Mouse (Mus musculus) heart, embryonic 13.5 days (tissue): Measurements from ENCODE around the gene Pip5k1a. TPM values are rescaled to one million over a fixed set of nuclear protein-coding genes. Genes with fewer than 3 reads are reported as not detected.
"Not testable (repeated sequence)": the region's sequence is repeated elsewhere in the genome, so short reads cannot be mapped to it uniquely, and the experiment has no call there.

ENCODE experiments used
- ATAC-seq: fragments of 200-750 bp; cut with Nextera tagmentation; 2 replicates; pipeline ENCODE4 v1.8.0; 2017; ENCODE audit warnings: moderate TSS enrichment; ENCODE audit not compliant: insufficient number of reproducible peaks, low FRiP score, low TSS enrichment; ENCODE audit errors: extremely low read depth
- H3K27ac ChIP-seq: fragments of 300-500 bp; sonication (generic); replicated peaks from 2 replicates; pipeline ENCODE4 v1.5.1; 2015; ENCODE audit warnings: moderate library complexity, mild to moderate bottlenecking, inconsistent platforms
- H3K27me3 ChIP-seq: fragments of 300-500 bp; sonication (generic); replicated peaks from 2 replicates; pipeline ENCODE4 v1.6.1; 2015; ENCODE audit warnings: mild to moderate bottlenecking, inconsistent platforms
- H3K36me3 ChIP-seq: fragments of 300-500 bp; sonication (generic); 2 replicates; pipeline ENCODE4 v1.6.1; 2015; ENCODE audit warnings: mild to moderate bottlenecking, inconsistent platforms
- H3K4me1 ChIP-seq: fragments of 300-500 bp; sonication (generic); 2 replicates; pipeline ENCODE4 v1.6.1; 2015; ENCODE audit warnings: inconsistent platforms
- H3K4me2 ChIP-seq: fragments of 300-500 bp; sonication (generic); 2 replicates; pipeline ENCODE4 v1.6.1; 2015; ENCODE audit warnings: inconsistent platforms, mild to moderate bottlenecking, moderate library complexity
- H3K4me3 ChIP-seq: fragments of 300-500 bp; sonication (generic); 2 replicates; pipeline ENCODE4 v1.5.1; 2015; ENCODE audit warnings: moderate library complexity, mild to moderate bottlenecking, inconsistent platforms
- H3K9ac ChIP-seq: fragments of 300-500 bp; sonication (generic); 2 replicates; pipeline ENCODE4 v1.6.1; 2015; ENCODE audit warnings: inconsistent platforms, mild to moderate bottlenecking, moderate library complexity
- H3K9me3 ChIP-seq: fragments of 300-500 bp; sonication (generic); 2 replicates; pipeline ENCODE4 v1.6.1; 2016; ENCODE audit warnings: inconsistent platforms
- WGBS: fragments of 180-500 bp; shearing (Covaris S2); methylation state at CpG from one replicate; pipeline ENCODE4 v1.1.7; 2015; ENCODE audit warnings: mixed read lengths; 5-methylcytosine and 5-hydroxymethylcytosine counted together
- polyA plus RNA-seq: library from polyadenylated mRNA; unstranded; fragments of >200 nt; fragmentation: Nextera tagmentation; extraction: Ambion mirVana; gene quantifications from 2 replicates; pipeline ENCODE4 v1.2.1, GENCODE M21; 2015

Gene Pip5k1a
- polyA plus RNA-seq, 1 experiment from 2014 or later, result 16.4 TPM

DNA sequence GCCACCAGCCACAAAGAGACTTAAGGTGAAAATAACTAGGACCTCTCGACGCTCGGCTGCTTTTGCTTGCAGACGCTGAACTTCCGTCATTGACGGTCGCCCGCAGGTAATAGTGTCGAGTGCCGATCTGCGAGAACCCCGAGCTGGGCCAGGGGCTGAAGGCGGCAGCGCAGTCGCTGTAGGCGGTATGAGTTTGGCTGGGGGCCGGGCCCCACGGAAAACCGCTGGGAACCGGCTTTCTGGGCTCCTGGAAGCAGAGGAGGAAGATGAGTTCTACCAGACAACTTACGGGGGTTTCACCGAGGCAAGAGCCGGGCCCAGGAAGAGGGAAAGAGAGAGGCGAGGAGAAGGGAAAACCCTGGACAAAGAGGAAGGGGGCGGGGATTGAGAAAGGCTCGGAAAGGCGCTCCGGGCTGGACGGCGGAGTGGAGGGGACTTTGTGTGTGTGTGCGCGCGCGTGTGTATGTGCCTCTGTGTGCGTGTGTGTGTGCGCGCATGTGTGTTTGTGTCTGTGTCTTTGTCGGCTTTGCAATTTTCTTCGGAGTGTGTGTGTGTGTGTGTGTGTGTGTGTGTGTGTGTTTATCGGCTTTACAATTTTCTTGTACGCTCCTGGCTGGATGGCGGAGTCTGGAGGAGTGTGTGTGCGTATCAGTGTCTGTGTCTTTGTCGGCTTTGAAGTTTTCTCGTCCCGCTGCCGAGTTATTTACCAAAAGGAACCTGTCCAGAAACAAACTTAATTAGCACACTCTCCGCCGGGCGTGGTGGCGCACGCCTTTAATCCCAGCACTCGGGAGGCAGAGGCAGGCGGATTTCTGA, 4.4 kb upstream of the Pip5k1a start, which contains the start of gene Vps72:
Gene Vps72, plus strand, starts transcription at position 112 of the 816 bp plus-strand sequence.
- Histone ChIP-seq H3K36me3 (peaks cover 21% of the 10 kb centered on the region), H3K4me2 (peak within 1 kb of the TSS; percentile 68), H3K9ac (peak within 1 kb of the TSS; percentile 95), H3K4me1 (peaks cover 24% of the 10 kb centered on the region), H3K27me3 (no peaks in the 10 kb centered on the region), H3K9me3 (no peaks in the 10 kb centered on the region), H3K27ac (peak within 1 kb of the TSS; percentile 99), H3K4me3 (peak within 1 kb of the TSS; percentile 86)
- ATAC-seq, result peak; percentile 48; the same call in 1 of the 2 replicates
- WGBS, result under 1% methylated on average over 54 of the region's 54 CpGs

DNA sequence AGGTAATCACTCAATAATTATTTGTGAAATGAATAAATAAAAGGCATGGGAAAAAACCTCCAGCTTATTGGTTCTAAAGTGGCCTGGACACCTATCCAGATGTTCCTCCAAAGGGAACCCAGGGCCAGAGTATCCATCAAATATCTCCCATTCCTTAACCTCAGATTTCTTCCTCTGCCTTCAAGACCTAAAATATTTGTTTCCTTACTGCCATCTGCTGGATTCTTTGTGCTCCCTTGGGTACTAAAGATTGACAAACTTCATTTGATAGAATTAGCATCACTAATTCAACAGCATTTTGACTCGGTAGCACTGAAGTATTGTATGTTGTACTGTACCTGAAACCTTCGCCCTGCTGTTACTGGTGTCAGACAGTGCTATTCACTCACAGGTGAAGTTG, 1.2 kb upstream of the Pip5k1a start:
- no peak for ATAC-seq
- WGBS, result 66% methylated on average over 2 of the region's 2 CpGs
- H3K4me1 ChIP-seq, result peaks cover 38% of the 10 kb centered on the region

DNA sequence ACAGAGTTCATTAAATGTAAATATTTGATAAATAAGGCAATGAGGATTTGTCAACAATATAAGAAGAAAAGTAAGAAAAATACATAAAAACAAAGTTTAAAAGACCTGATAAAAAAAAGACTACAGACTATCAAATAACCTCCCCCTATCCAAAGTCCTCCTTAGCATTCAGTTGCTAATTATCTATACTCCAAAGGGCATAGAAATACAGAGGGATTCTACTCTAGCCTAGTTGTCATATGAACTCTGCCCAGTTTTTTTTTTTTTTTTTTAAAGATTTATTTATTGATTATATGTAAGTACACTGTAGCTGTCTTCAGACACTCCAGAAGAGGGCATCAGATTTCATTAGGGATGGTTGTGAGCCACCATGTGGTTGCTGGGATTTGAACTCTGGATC, 578 bp upstream of the Pip5k1a start:
- H3K4me1 ChIP-seq, result peaks cover 34% of the 10 kb centered on the region
- 0 out of 2 replicates have a peak overlapping the region, but pooled peaks have one; percentile 41 for H3K27ac ChIP-seq
- peak overlapping the region; percentile 77 for H3K9ac ChIP-seq
- ATAC-seq, H3K27me3 ChIP-seq, H3K9me3 ChIP-seq: not testable (repeated sequence)
- H3K4me2 ChIP-seq, result peak overlapping the region; percentile 95
- peaks cover 12% of the 10 kb centered on the region for H3K36me3 ChIP-seq
- peak overlapping the region; percentile 97 for H3K4me3 ChIP-seq

More for the DNA sequence above, 1.2 kb upstream of the Pip5k1a start:
- H3K9me3 ChIP-seq, result no peaks in the 10 kb centered on the region
- H3K36me3 ChIP-seq, result peaks cover 8% of the 10 kb centered on the region
- no peaks in the 10 kb centered on the region for H3K27me3 ChIP-seq
- no peak overlapping the region for H3K27ac ChIP-seq
- no peak overlapping the region for H3K4me3 ChIP-seq
- H3K9ac ChIP-seq, result no peak overlapping the region
- H3K4me2 ChIP-seq, result no peak overlapping the region

DNA sequence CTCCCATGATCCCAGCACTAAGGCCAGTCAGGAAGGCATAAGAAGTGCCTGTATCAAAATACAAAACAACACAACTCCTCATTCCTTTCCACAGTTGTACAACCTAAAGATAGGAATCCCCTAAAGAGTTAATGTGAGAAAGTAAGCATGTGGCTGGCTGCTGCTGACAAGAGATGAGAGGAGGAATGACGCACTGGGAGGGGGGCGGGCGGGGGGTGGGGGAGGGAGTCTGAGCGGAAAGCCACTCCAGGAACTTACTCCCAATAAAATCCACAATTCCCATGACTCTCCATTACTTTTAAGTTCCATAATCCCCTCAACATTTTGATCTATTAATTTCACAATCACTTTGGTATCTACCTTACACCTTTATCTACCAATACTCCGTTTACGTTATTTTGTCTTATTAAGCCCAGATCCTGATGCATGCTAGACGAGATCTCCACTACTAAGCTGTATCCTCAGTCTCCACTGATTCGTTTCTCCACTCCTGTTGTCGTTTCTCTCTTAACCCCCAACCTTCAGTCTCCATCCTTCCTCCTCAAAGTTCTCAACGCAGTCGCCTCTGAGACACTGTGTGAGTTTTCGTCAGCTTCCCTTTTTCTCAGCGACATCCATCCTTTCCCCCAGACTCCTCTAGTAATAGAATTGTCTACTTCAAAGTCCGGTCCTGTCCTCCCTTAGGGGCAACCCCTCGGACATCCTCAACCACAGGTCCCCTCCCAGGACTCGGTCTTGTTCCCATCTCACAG, 968 bp downstream of the Pip5k1a start:
- Histone ChIP-seq H3K4me3 (peak overlapping the region; percentile 97), H3K9ac (peak overlapping the region; percentile 98), H3K4me1 (peaks cover 41% of the 10 kb centered on the region), H3K4me2 (peak overlapping the region; percentile 95), H3K27me3 (no peaks in the 10 kb centered on the region), H3K9me3 (no peaks in the 10 kb centered on the region), H3K36me3 (peaks cover 24% of the 10 kb centered on the region), H3K27ac (peak overlapping the region; percentile 89)
- WGBS, result 0% methylated on average over 16 of the region's 16 CpGs
- ATAC-seq, result no peak

DNA sequence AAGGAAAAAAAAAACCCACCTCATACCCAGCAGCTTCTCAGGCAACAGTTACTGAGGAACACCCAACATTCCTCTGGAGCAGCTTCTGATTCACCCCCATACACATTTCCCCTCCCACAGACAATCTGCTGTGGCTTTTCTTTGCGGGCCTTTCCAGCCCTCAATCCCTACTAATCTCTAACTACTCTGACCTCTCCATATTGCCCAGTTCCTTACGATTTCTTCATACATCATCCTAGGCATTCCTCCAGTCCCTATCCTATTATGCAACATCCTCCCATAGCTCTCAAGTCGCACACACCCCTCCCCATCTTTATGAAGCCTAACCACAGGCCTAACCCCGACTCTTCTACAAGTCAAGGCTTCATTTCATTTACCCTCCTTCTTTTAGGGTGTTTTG, 1.6 kb downstream of the Pip5k1a start:
- Histone ChIP-seq H3K36me3 (peaks cover 25% of the 10 kb centered on the region), H3K9ac (peak overlapping the region; percentile 98), H3K27ac (peak overlapping the region; percentile 89), H3K4me2 (peak overlapping the region; percentile 95), H3K4me1 (peaks cover 35% of the 10 kb centered on the region), H3K9me3 (no peaks in the 10 kb centered on the region), H3K4me3 (peak overlapping the region; percentile 97), H3K27me3 (no peaks in the 10 kb centered on the region)
- ATAC-seq, result no peak
- 29% methylated on average over 4 of the region's 4 CpGs for WGBS

DNA sequence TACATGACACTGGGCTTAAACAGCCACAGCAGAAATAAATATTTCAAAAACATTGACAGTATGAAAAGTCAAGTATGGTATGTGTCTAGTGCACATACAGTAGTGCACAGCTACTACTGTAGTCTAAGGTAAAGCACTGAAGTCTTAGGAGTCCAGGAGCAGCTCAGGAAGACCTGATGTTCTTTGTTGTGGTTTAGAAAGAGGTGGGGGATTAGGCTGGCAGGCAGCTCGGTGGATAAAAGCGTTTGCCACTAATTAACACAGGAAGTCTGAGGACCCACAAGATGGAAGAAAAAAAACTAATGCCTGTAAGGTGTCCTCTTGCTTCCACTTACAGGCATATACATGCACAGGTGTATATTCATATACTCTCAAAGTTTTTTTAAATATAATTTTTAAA, 5.9 kb downstream of the Pip5k1a start:
- no peak overlapping the region for H3K4me2 ChIP-seq
- no peaks in the 10 kb centered on the region for H3K27me3 ChIP-seq
- no peaks in the 10 kb centered on the region for H3K9me3 ChIP-seq
- no peak overlapping the region for H3K4me3 ChIP-seq
- 36% methylated on average over 2 of the region's 2 CpGs for WGBS
- peaks cover 43% of the 10 kb centered on the region for H3K4me1 ChIP-seq
- H3K9ac ChIP-seq, result no peak overlapping the region
- peaks cover 39% of the 10 kb centered on the region for H3K36me3 ChIP-seq
- ATAC-seq, result no peak
- H3K27ac ChIP-seq, result no peak overlapping the region

DNA sequence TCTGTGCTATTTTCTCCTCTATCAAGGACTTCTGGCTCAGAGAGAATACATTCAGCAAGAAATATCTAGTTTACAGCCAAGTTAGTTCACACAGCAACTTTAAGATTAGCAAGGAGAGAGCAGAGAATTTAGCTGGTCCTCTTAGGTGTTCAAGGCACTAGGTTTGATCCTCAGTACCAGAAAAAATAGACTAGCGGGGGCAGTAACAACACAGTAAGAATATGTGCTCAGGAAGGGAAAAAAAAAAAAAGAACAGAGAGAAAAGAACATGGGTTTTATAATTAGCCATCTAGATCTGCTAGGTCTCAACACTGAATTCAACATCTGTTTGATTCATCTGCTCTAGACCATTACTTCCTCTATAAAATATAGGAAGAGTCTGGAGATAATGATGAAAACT, 18.7 kb downstream of the Pip5k1a start:
- no peak overlapping the region for H3K4me2 ChIP-seq
- no peaks in the 10 kb centered on the region for H3K27me3 ChIP-seq
- no peaks in the 10 kb centered on the region for H3K4me1 ChIP-seq
- H3K36me3 ChIP-seq, result peaks cover 19% of the 10 kb centered on the region
- 95% methylated on average over 1 of the region's 1 CpGs for WGBS
- no peaks in the 10 kb centered on the region for H3K9me3 ChIP-seq
- ATAC-seq, result no peak
- H3K9ac ChIP-seq, result no peak overlapping the region
- no peak overlapping the region for H3K4me3 ChIP-seq
- H3K27ac ChIP-seq, result no peak overlapping the region

DNA sequence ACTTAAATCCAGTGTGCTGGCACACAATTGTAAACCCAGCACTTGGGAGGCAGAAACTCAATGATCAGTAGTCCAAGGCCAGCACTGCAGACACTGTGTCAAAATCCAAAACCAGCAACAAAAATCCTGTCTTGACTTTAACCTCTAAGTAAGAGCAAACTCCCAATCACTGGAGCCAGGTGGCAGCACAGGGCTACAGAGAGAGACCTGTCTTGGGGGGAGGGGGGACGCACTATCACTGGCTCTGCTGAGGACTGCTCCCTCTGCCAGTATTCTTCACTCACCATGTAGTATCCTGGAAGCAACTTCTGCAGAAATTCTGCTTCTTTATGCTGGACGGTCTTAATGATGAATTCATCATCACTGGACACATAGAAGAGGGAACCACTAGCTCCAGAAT, 35.1 kb downstream of the Pip5k1a start:
- no peaks in the 10 kb centered on the region for H3K27me3 ChIP-seq
- H3K9me3 ChIP-seq, result no peaks in the 10 kb centered on the region
- 92% methylated on average over 2 of the region's 2 CpGs for WGBS
- no peak overlapping the region for H3K4me2 ChIP-seq
- no peak overlapping the region for H3K27ac ChIP-seq
- no peak for ATAC-seq
- peaks cover 93% of the 10 kb centered on the region for H3K36me3 ChIP-seq
- no peak overlapping the region for H3K4me3 ChIP-seq
- no peak overlapping the region for H3K9ac ChIP-seq
- 0 out of 2 replicates have a peak, but pooled peaks cover 3% of the 10 kb centered on the region for H3K4me1 ChIP-seq

DNA sequence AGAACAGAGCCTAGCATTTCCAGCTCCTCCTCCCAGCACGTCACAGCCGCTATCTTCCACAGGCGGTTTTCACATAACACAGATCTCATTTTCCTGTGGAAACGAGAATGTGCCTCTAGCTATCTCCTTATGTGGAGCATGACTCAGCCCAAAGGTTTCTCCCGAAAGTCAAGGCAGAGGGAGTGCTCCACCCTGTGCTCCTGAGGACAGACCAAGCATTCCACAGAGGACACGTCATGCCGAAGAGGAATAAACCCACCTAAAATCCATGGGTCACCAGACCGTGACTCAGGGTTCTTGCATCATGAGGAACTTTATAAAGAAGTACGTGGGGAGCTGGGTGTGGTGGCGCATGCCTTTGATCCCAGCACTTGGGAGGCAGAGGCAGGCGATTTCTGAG, 40.2 kb downstream of the Pip5k1a start:
- H3K4me2 ChIP-seq, result no peak overlapping the region
- peak overlapping the region; percentile 28; the same call in 1 of the 2 replicates for H3K27ac ChIP-seq
- peaks cover 98% of the 10 kb centered on the region for H3K36me3 ChIP-seq
- no peaks in the 10 kb centered on the region for H3K9me3 ChIP-seq
- no peak for ATAC-seq
- H3K4me1 ChIP-seq, result peaks cover 4% of the 10 kb centered on the region; the same call in 1 of the 2 replicates
- no peak overlapping the region for H3K4me3 ChIP-seq
- H3K27me3 ChIP-seq, result no peaks in the 10 kb centered on the region
- 64% methylated on average over 11 of the region's 11 CpGs for WGBS
- H3K9ac ChIP-seq, result no peak overlapping the region

DNA sequence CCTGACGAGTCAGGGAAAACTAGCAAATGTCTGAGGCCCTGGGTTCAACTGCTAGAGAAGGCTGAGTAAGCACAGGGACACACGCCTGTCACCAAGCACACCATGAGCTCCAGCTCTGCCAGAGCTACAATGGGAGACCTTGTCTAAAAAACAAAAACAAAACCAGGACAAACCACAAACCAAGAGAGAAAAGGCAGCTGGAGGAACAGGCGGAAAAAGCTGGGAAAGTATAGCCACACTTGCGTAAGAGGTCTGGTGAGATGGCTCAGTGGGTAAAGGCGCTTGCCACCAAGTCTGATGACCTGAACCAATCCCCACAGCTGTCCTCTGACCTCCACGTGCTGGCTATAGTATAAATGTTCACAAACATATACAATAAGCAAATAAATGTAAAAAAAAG, 40.6 kb downstream of the Pip5k1a start:
- no peak overlapping the region for H3K4me3 ChIP-seq
- WGBS, result 89% methylated on average over 6 of the region's 6 CpGs
- no peak overlapping the region for H3K4me2 ChIP-seq
- H3K4me1 ChIP-seq, result peaks cover 4% of the 10 kb centered on the region; the same call in 1 of the 2 replicates
- H3K27me3 ChIP-seq, result no peaks in the 10 kb centered on the region
- H3K27ac ChIP-seq, result 0 out of 2 replicates have a peak overlapping the region, but pooled peaks have one; percentile 1
- H3K9ac ChIP-seq, result no peak overlapping the region
- no peaks in the 10 kb centered on the region for H3K9me3 ChIP-seq
- peaks cover 98% of the 10 kb centered on the region for H3K36me3 ChIP-seq
- no peak for ATAC-seq

DNA sequence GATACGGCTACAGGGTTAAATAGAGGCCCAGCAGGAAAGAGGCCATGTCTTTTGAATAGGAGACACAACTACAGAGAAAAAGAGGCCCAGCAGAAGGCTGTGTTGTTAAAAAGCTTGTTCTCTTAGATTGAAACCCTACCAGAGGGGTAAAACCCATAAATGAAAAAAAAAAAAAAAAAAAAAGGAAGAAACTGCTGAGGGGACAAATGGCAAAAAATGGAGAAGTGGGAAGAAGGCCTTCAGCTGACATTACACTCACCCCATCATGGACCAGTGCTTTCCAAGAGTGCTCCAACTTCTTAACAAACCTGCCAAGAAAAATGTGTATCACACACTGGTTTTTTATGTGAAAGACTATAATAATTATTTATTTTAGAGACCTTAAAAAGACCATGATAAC, 41.2 kb downstream of the Pip5k1a start:
- Histone ChIP-seq H3K9ac (no peak overlapping the region), H3K4me1 (peaks cover 4% of the 10 kb centered on the region; the same call in 1 of the 2 replicates), H3K9me3 (no peaks in the 10 kb centered on the region), H3K36me3 (peaks cover 98% of the 10 kb centered on the region), H3K4me3 (no peak overlapping the region), H3K4me2 (no peak overlapping the region), H3K27ac (no peak overlapping the region), H3K27me3 (no peaks in the 10 kb centered on the region)
- no peak for ATAC-seq
- WGBS, result 86% methylated on average over 1 of the region's 1 CpGs
